In the genomic region with DNA sequence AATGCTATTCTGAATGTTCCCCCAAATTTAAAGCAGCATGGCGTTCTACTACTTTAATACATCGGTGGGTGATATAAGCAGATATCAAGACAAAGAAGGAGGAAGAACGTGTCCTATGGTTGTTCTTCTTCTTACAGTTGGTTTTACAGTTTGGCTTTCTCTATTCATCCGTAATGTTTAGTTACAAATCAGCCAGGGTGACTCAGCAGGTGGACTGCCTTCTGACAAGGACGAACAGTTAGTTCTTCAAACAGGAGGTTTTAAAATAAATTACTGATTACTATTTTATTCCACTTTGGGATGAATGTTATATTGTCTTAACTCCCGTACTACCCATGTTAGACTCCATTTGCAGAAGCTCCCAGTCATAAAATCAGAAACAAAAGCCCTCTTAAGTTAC, we compare ENCODE assay signal across 17 mouse cellular contexts. TPM values are rescaled to one million over a fixed set of nuclear protein-coding genes. Genes with fewer than 3 reads are reported as not detected.
DNase-seq lines count a peak whose midpoint lies in the region.
"Had no signal": no experiment of that assay in that cellular context is flagged by ENCODE, and none has a peak within 500 bp of the region (broad histone marks: within the 10 kb centered on the region; RNA-seq: fewer than 3 reads in every experiment).

No protein-coding gene starts in this region.

- peak; percentile 17 to 53 for DNase-seq in adrenal gland, adult (ENCODE audit: inconsistent age in 2 of 2, low spot score in 1 of 2)
- no peak for DNase-seq in adrenal gland, adult 18-20 months (ENCODE audit: low spot score in 2 of 2)
- peak; percentile 9 to 29 for DNase-seq in adrenal gland, postnatal 36 days
- no peak for DNase-seq in adrenal gland, adult 8-10 months
- DNase-seq in kidney, adult 8-10 months = peak; percentile 23 to 56
- DNase-seq in kidney, postnatal 10 days = no peak
- DNase-seq in kidney, postnatal 36 days = peak; percentile 47 to 48
- no peak for DNase-seq in kidney, postnatal 14 days
- DNase-seq: cerebellum, adult 18-20 months; cerebellum, adult 9-10 months; cerebellum, postnatal 14 days; gastrocnemius, postnatal 14 days had no signal

RNA-seq across cellular contexts. Expression of gene Mpp5, which starts 2.5 kb away (rescaled TPM):
- total RNA-seq in adrenal gland, adult 18-20 months (2021) = 10 to 100 TPM; 22.9 to 29.4 TPM
- 10 to 100 TPM; 30.3 to 32.2 TPM for total RNA-seq in adrenal gland, postnatal 36 days (2021)
- 10 to 100 TPM; 33.7 to 40.3 (median 36.2) TPM for total RNA-seq in adrenal gland, adult 8-10 months (2022)

RNA-seq across cellular contexts. Expression of gene Fam71d, which starts 54.9 kb away (rescaled TPM):
- under 1 TPM in 1 of 2 experiments, not detected in 1; 0.46 TPM for total RNA-seq in adrenal gland, adult 18-20 months (2021)
- under 1 TPM in 1 of 2 experiments, not detected in 1; 0.17 TPM for total RNA-seq in adrenal gland, postnatal 36 days (2021)
- 1 to 10 TPM in 1 of 4 experiments, under 1 TPM in 1, not detected in 2; 0.20 to 1.2 TPM for total RNA-seq in adrenal gland, adult 8-10 months (2022)
- total RNA-seq: ES-E14; gastrocnemius, adult 18-20 months; heart, adult 8-10 months; heart, postnatal 25 days; hematopoietic stem cell, adult 5-6 weeks had no signal

Comparison
In these comparisons a context has a peak if more than half of its experiments do, and no peak if none do; other contexts are left out.
1. DNase-seq: peak in adrenal gland, adult (2 of 2), adrenal gland, postnatal 36 days (2 of 2), kidney, adult 8-10 months (2 of 2) and kidney, postnatal 36 days (2 of 2); none in adrenal gland, adult 18-20 months (0 of 2), adrenal gland, adult 8-10 months (single experiment), kidney, postnatal 10 days (single experiment) and kidney, postnatal 14 days (single experiment).